Mouse (Mus musculus) lung, postnatal 14 days (tissue): ENCODE measurements around the gene Agtrap.

Experiments
- DNase-seq: peaks from one replicate; pipeline ENCODE4 v3.0.0; 2021

Agtrap gene

GRCm38 (mm10) chr4:148101801-148102527 is 14.1 kb upstream of the Agtrap start:
- peak; percentile 52 for DNase-seq

- no peak for DNase-seq
Measured at GRCm38 (mm10) chr4:148098666-148099065, 10.8 kb upstream of the Agtrap start.

GRCm38 (mm10) chr4:148097936-148098335 is 10.1 kb upstream of the Agtrap start:
- DNase-seq = no peak

GRCm38 (mm10) chr4:148095081-148095480 is 7.2 kb upstream of the Agtrap start:
- DNase-seq = no peak

GRCm38 (mm10) chr4:148094161-148094560 is 6.3 kb upstream of the Agtrap start:
- DNase-seq = no peak

GRCm38 (mm10) chr4:148092551-148093271 is 4.9 kb upstream of the Agtrap start:
- no peak for DNase-seq

- DNase-seq = no peak
Measured at GRCm38 (mm10) chr4:148091181-148091580, 3.4 kb upstream of the Agtrap start.

- no peak for DNase-seq
Measured at GRCm38 (mm10) chr4:148089166-148089565, 1.3 kb upstream of the Agtrap start.

- peak; percentile 45 for DNase-seq
Measured at GRCm38 (mm10) chr4:148087091-148087906, 532 bp downstream of the Agtrap start.

GRCm38 (mm10) chr4:148085907-148086305 is 1.9 kb downstream of the Agtrap start:
- no peak for DNase-seq

GRCm38 (mm10) chr4:148085131-148085906 is 2.5 kb downstream of the Agtrap start:
- DNase-seq = no peak

- DNase-seq = peak; percentile 59
Measured at GRCm38 (mm10) chr4:148084261-148084714, 3.5 kb downstream of the Agtrap start.

GRCm38 (mm10) chr4:148083176-148083899 is 4.5 kb downstream of the Agtrap start:
- DNase-seq = peak; percentile 47

- peak; percentile 70 for DNase-seq
Measured at GRCm38 (mm10) chr4:148082257-148083044, 5.4 kb downstream of the Agtrap start.

- no peak for DNase-seq
Measured at GRCm38 (mm10) chr4:148081201-148081600, 6.6 kb downstream of the Agtrap start.

GRCm38 (mm10) chr4:148080597-148080973 is 7.2 kb downstream of the Agtrap start:
- no peak for DNase-seq

GRCm38 (mm10) chr4:148079944-148080596 is 7.8 kb downstream of the Agtrap start:
- no peak for DNase-seq

- DNase-seq = no peak
Measured at GRCm38 (mm10) chr4:148079212-148079611, 8.6 kb downstream of the Agtrap start.

GRCm38 (mm10) chr4:148075881-148076280 is 11.9 kb downstream of the Agtrap start:
- DNase-seq = no peak

- DNase-seq = peak; percentile 73
Measured at GRCm38 (mm10) chr4:148075259-148075658, 12.6 kb downstream of the Agtrap start.
